Mouse (Mus musculus) thymus, postnatal 36 days (tissue): ENCODE results near the gene Arhgap45.
A peak's percentile ranks its signal among the peaks of the same experiment; 100 is the strongest.

Experiments used
- DNase-seq, 2 experiments: peaks; one replicate each; pipeline ENCODE4 v3.0.0; 2022; ENCODE audit warnings: mixed read lengths in 2 of 2

Arhgap45 gene

GRCm38 (mm10) chr10:80056976-80057682 lies 40.7 kb downstream of the Arhgap45 start:
- no peak for DNase-seq

GRCm38 (mm10) chr10:80057683-80058326 lies 41.4 kb downstream of the Arhgap45 start:
- no peak for DNase-seq

- DNase-seq: no peak
Observed at GRCm38 (mm10) chr10:80063104-80063503, 46.7 kb downstream of the Arhgap45 start.

GRCm38 (mm10) chr10:80063877-80064650 lies 47.6 kb downstream of the Arhgap45 start:
- DNase-seq: peak; percentile 32 to 44

GRCm38 (mm10) chr10:80069251-80069650 lies 52.8 kb downstream of the Arhgap45 start:
- DNase-seq: no peak

GRCm38 (mm10) chr10:80069948-80070450 lies 53.5 kb downstream of the Arhgap45 start:
- no peak for DNase-seq

GRCm38 (mm10) chr10:80070837-80071515 lies 54.5 kb downstream of the Arhgap45 start:
- DNase-seq: no peak

- no peak for DNase-seq
Observed at GRCm38 (mm10) chr10:80071516-80071900, 55.1 kb downstream of the Arhgap45 start.

GRCm38 (mm10) chr10:80072623-80073489 lies 56.4 kb downstream of the Arhgap45 start:
- DNase-seq: no peak

- DNase-seq: peak; percentile 75 to 82
Observed at GRCm38 (mm10) chr10:80074813-80075601, 58.6 kb downstream of the Arhgap45 start.

- DNase-seq: no peak
Observed at GRCm38 (mm10) chr10:80075924-80076323, 59.5 kb downstream of the Arhgap45 start.

GRCm38 (mm10) chr10:80076386-80076785 lies 59.9 kb downstream of the Arhgap45 start:
- no peak for DNase-seq

GRCm38 (mm10) chr10:80077312-80077711 lies 60.9 kb downstream of the Arhgap45 start:
- DNase-seq: no peak

- no peak for DNase-seq
Observed at GRCm38 (mm10) chr10:80078366-80078765, 61.9 kb downstream of the Arhgap45 start.

GRCm38 (mm10) chr10:80080396-80081070 lies 64.1 kb downstream of the Arhgap45 start:
- no peak for DNase-seq
